ENCODE assay signal across 26 mouse cellular contexts in genomic region chr8:78647846-78648245, GRCm38 (mm10).
DNase-seq lines count a peak whose midpoint lies in the region; ATAC-seq lines count a peak whose summit lies in the region.
"Had no signal": no experiment of that assay in that cellular context is flagged by ENCODE, and none has a peak within 500 bp of the region (broad histone marks: within the 10 kb centered on the region; RNA-seq: fewer than 3 reads in every experiment).

No protein-coding gene starts in this region.

- H3K9me3 ChIP-seq in embryonic facial prominence, embryonic 11.5 days (replicated peaks; ENCODE audit: control insufficient read depth, low read length), result no peaks in the 10 kb centered on the region
- peaks cover 5% of the 10 kb centered on the region for H3K9me3 ChIP-seq in embryonic facial prominence, embryonic 10.5 days
- H3K9me3 ChIP-seq in embryonic facial prominence, embryonic 15.5 days (replicated peaks), result no peaks in the 10 kb centered on the region
- H3K9me3 ChIP-seq: heart, embryonic 10.5 days had no signal

- H3K36me3 ChIP-seq in embryonic facial prominence, embryonic 11.5 days (replicated peaks; ENCODE audit: control insufficient read depth, insufficient read depth, low read depth, low read length), result no peaks in the 10 kb centered on the region
- H3K36me3 ChIP-seq in embryonic facial prominence, embryonic 10.5 days (replicated peaks), result peaks cover 4% of the 10 kb centered on the region
- no peaks in the 10 kb centered on the region for H3K36me3 ChIP-seq in embryonic facial prominence, embryonic 15.5 days
- H3K36me3 ChIP-seq: embryonic facial prominence, embryonic 12.5 days had no signal

- ATAC-seq in embryonic facial prominence, embryonic 11.5 days (replicated peaks; ENCODE audit: insufficient number of reproducible peaks, low FRiP score, low TSS enrichment, low read depth), result no peak
- no peak for ATAC-seq in embryonic facial prominence, embryonic 15.5 days (ENCODE audit: insufficient number of reproducible peaks, low FRiP score, low TSS enrichment, low read depth)
- ATAC-seq: forebrain, embryonic 14.5 days; hindbrain, postnatal 0 days; inflammation-experienced regulatory T-cells, adult 6 months had no signal

- no peaks in the 10 kb centered on the region for H3K4me1 ChIP-seq in embryonic facial prominence, embryonic 11.5 days (ENCODE audit: control insufficient read depth, insufficient read depth, low read length)
- peaks cover 10% of the 10 kb centered on the region for H3K4me1 ChIP-seq in embryonic facial prominence, embryonic 10.5 days
- peaks cover 21% of the 10 kb centered on the region for H3K4me1 ChIP-seq in embryonic facial prominence, embryonic 15.5 days

- 0 out of 2 replicates have a peak overlapping the region, but pooled peaks have one; percentile 16 for H3K27ac ChIP-seq in embryonic facial prominence, embryonic 11.5 days (replicated peaks; ENCODE audit: low read depth, low read length)
- no peak overlapping the region for H3K27ac ChIP-seq in embryonic facial prominence, embryonic 10.5 days (replicated peaks)
- H3K27ac ChIP-seq in embryonic facial prominence, embryonic 15.5 days (replicated peaks), result peak overlapping the region; percentile 65; the same call in 1 of the 2 replicates
- H3K27ac ChIP-seq: embryonic facial prominence, embryonic 12.5 days; heart, adult 2 months; heart, embryonic 10.5 days; heart, embryonic 13.5 days; hindbrain, embryonic 14.5 days; hindbrain, postnatal 0 days had no signal

- H3K4me3 ChIP-seq in embryonic facial prominence, embryonic 11.5 days (ENCODE audit: low read depth, low read length), result no peak overlapping the region
- no peak overlapping the region for H3K4me3 ChIP-seq in embryonic facial prominence, embryonic 10.5 days
- H3K4me3 ChIP-seq in embryonic facial prominence, embryonic 15.5 days (replicated peaks), result no peak overlapping the region
- H3K4me3 ChIP-seq: embryonic facial prominence, embryonic 12.5 days; heart, adult 2 months; heart, embryonic 10.5 days; heart, embryonic 13.5 days had no signal

- DNase-seq in embryonic facial prominence, embryonic 11.5 days (ENCODE audit: low spot score), result no peak
- no peak for DNase-seq in embryonic facial prominence, embryonic 10.5 days (ENCODE audit: low spot score)
- peak; percentile 70 for DNase-seq in urinary bladder, postnatal 14 days (ENCODE audit: low spot score)
- DNase-seq in urinary bladder, adult 2 months (ENCODE audit: low spot score), result no peak
- peak; percentile 5 for DNase-seq in adipocyte (ENCODE audit: low spot score)
- DNase-seq in layer of hippocampus, postnatal 36 days, result no peak
- DNase-seq in spleen, postnatal 10 days (ENCODE audit: low spot score in 2 of 2), result no peak
- DNase-seq: adrenal gland, adult 8-10 months; adrenal gland, postnatal 25 days; B cell, adult 2 months; cerebellum, adult 11-12 months; cerebellum, adult 8-10 months; cerebellum, postnatal 36 days; embryo, embryonic 11 days; gastrocnemius, postnatal 25 days; heart, adult 2 months; heart, postnatal 4 days had no signal

- no peak overlapping the region for H3K9ac ChIP-seq in embryonic facial prominence, embryonic 11.5 days (replicated peaks; ENCODE audit: low read length)
- no peak overlapping the region for H3K9ac ChIP-seq in embryonic facial prominence, embryonic 15.5 days
- H3K9ac ChIP-seq: embryonic facial prominence, embryonic 12.5 days; heart, embryonic 13.5 days; hindbrain, embryonic 14.5 days had no signal

- 74% methylated on average over 4 of the region's 4 CpGs for WGBS in embryonic facial prominence, embryonic 11.5 days
- 78% methylated on average over 4 of the region's 4 CpGs for WGBS in embryonic facial prominence, embryonic 10.5 days
- 38% methylated on average over 4 of the region's 4 CpGs for WGBS in embryonic facial prominence, embryonic 15.5 days

- H3K27me3 ChIP-seq in embryonic facial prominence, embryonic 11.5 days (ENCODE audit: control insufficient read depth, insufficient read depth, low read length), result no peaks in the 10 kb centered on the region
- H3K27me3 ChIP-seq in embryonic facial prominence, embryonic 10.5 days (replicated peaks; ENCODE audit: low read depth, poor library complexity, severe bottlenecking), result no peaks in the 10 kb centered on the region
- H3K27me3 ChIP-seq in embryonic facial prominence, embryonic 15.5 days, result no peaks in the 10 kb centered on the region
- H3K27me3 ChIP-seq: CH12.LX; embryonic facial prominence, embryonic 12.5 days; heart, embryonic 13.5 days had no signal

- H3K4me2 ChIP-seq in embryonic facial prominence, embryonic 11.5 days (ENCODE audit: low read depth, low read length), result no peak overlapping the region
- no peak overlapping the region for H3K4me2 ChIP-seq in embryonic facial prominence, embryonic 15.5 days (replicated peaks)
- H3K4me2 ChIP-seq: embryonic facial prominence, embryonic 12.5 days; heart, embryonic 13.5 days; hindbrain, embryonic 14.5 days had no signal

Comparison
In these comparisons a context has a peak if more than half of its experiments do, and no peak if none do; other contexts are left out.
1. DNase-seq: peak in urinary bladder, postnatal 14 days (single experiment) and adipocyte (single experiment); none in embryonic facial prominence, embryonic 11.5 days (single experiment), embryonic facial prominence, embryonic 10.5 days (single experiment), urinary bladder, adult 2 months (single experiment), layer of hippocampus, postnatal 36 days (0 of 2) and spleen, postnatal 10 days (0 of 2).